Mouse (Mus musculus) embryonic facial prominence, embryonic 15.5 days (tissue): ENCODE measurements at regions not wholly inside any gene's neighbourhood (a gene's known extent, or its start where the extent isn't known, plus 50 kb on each side); places are given as distances from the start of the nearest gene placed in this dataset.

Source experiments
- ATAC-seq: fragments of 200-750 bp; cut with Nextera tagmentation; 2 replicates; pipeline ENCODE4 v1.8.0; 2017; ENCODE audit warnings: low read depth, moderate TSS enrichment; ENCODE audit not compliant: insufficient number of reproducible peaks, low FRiP score, low TSS enrichment
- H3K27ac ChIP-seq: fragments of 300-500 bp; sonication (generic); replicated peaks from 2 replicates; pipeline ENCODE4 v1.5.1; 2015; ENCODE audit warnings: mild to moderate bottlenecking, inconsistent platforms
- H3K27me3 ChIP-seq: fragments of 300-500 bp; sonication (generic); 2 replicates; pipeline ENCODE4 v1.6.1; 2015; ENCODE audit warnings: inconsistent platforms
- H3K36me3 ChIP-seq: fragments of 300-500 bp; sonication (generic); 2 replicates; pipeline ENCODE4 v1.6.1; 2015; ENCODE audit warnings: mild to moderate bottlenecking, inconsistent platforms
- H3K4me1 ChIP-seq: fragments of 300-500 bp; sonication (generic); 2 replicates; pipeline ENCODE4 v1.6.1; 2015; ENCODE audit warnings: inconsistent platforms
- H3K4me2 ChIP-seq: fragments of 300-500 bp; sonication (generic); replicated peaks from 2 replicates; pipeline ENCODE4 v1.6.1; 2015; ENCODE audit warnings: mild to moderate bottlenecking, inconsistent platforms
- H3K4me3 ChIP-seq: fragments of 300-500 bp; sonication (generic); replicated peaks from 2 replicates; pipeline ENCODE4 v1.5.1; 2015; ENCODE audit warnings: mild to moderate bottlenecking, inconsistent platforms
- H3K9ac ChIP-seq: fragments of 300-500 bp; sonication (generic); 2 replicates; pipeline ENCODE4 v1.6.1; 2015; ENCODE audit warnings: inconsistent platforms
- H3K9me3 ChIP-seq: fragments of 300-500 bp; sonication (generic); replicated peaks from 2 replicates; pipeline ENCODE4 v1.6.1; 2016; ENCODE audit warnings: inconsistent platforms
- WGBS: fragments of 180-500 bp; shearing (Covaris S2); methylation state at CpG from one replicate; pipeline ENCODE4 v1.1.7; 2015; 5-methylcytosine and 5-hydroxymethylcytosine counted together

DNA sequence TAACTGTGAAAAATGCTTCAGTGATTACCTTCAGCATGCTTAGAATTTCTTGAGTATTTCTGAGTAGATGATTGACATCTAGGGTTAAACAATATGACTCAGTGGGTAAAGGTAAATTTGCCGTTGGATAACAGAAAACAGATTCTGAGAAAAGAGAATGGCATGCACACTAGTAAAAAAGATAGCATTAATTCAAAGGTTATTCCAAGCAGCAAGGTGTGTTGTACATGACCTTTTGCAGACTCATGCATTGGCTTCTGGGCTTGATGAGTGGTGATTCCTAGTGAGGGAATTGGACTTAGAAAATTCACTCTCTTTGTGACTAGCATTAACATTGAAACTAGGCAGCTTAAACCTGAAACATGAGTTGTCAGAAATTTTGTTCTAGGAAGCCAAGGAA lies 665.2 kb upstream of the Fat3 start:
- H3K27me3 ChIP-seq = no peaks in the 10 kb centered on the region
- H3K4me1 ChIP-seq = no peaks in the 10 kb centered on the region
- no peaks in the 10 kb centered on the region for H3K9me3 ChIP-seq
- H3K36me3 ChIP-seq = no peaks in the 10 kb centered on the region
- no peak overlapping the region for H3K4me2 ChIP-seq
- no peak overlapping the region for H3K4me3 ChIP-seq
- H3K27ac ChIP-seq = no peak overlapping the region
- no peak overlapping the region for H3K9ac ChIP-seq
- 36% methylated on average over 1 of the region's 1 CpGs for WGBS
- ATAC-seq = no peak

DNA sequence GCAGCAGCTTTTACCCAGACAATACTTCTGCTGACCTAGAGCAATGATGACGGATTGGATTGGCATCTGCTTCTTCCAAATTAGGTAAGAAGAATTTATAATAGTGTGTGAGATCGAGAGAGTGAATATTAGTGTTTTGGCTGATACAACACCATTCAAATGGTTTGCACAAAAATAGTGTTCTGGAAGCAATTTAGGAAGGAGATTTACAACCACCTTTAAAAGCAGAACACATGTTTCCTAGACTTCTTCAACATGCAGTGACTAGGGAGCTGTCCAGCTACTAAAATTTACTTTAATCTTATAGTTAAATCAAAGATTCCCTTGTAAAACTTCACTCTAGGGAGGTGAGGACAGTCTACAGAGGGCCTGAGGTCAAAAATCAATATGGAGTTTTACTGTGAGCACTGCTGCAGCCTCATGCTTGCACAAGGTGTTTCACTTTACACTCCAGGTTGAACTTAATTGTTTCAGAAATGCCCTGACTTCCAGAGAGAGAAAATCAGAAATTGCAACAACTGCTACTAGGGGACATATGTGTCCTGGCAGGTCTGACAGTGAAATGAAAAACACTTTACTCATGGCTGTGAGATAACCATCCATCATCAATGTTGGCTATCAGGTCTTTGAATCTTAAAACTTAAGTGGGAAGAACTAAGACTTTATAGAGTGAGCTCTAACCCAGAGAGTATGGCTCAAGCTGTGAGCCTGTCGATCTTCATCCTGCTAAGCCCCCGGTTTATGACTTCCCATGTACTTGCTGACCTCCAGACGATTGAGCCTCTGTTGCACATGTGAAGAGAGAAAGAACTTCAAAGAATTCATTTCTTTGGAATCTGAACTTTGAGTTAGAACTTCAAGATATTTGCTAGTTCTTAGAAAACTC lies 657.6 kb upstream of the Fat3 start:
- H3K27me3 ChIP-seq = no peaks in the 10 kb centered on the region
- no peaks in the 10 kb centered on the region for H3K9me3 ChIP-seq
- H3K9ac ChIP-seq = no peak overlapping the region
- no peaks in the 10 kb centered on the region for H3K4me1 ChIP-seq
- H3K4me3 ChIP-seq = no peak overlapping the region
- H3K27ac ChIP-seq = no peak overlapping the region
- ATAC-seq = no peak
- no peaks in the 10 kb centered on the region for H3K36me3 ChIP-seq
- H3K4me2 ChIP-seq = no peak overlapping the region
- 53% methylated on average over 5 of the region's 5 CpGs for WGBS

DNA sequence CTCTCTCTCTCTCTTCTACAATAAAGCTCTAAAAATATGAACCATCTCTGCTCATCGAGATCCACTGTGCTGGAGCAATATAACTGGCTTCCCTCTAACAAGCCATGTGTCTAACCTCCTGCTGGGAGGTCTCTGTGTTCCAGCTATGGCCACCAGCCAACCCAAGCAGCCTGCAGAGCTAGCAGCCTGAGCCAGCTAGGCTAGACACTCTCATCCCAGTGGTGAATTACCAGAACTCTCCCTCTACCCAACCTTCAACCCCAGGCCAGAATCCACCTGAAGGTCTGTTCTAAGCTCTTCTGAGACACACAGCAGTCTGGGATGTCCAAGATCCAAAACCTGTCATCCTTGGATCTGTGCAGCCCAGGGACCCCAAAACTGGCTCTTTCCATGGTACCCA lies 651.3 kb upstream of the Fat3 start:
- Histone ChIP-seq H3K36me3 (no peaks in the 10 kb centered on the region), H3K4me2 (no peak overlapping the region), H3K4me3 (no peak overlapping the region), H3K4me1 (no peaks in the 10 kb centered on the region), H3K27ac (no peak overlapping the region), H3K27me3 (no peaks in the 10 kb centered on the region), H3K9me3 (no peaks in the 10 kb centered on the region), H3K9ac (no peak overlapping the region)
- WGBS = 57% methylated on average over 1 of the region's 1 CpGs
- 0 out of 2 replicates have a peak, but pooled peaks have one; percentile 19 for ATAC-seq

DNA sequence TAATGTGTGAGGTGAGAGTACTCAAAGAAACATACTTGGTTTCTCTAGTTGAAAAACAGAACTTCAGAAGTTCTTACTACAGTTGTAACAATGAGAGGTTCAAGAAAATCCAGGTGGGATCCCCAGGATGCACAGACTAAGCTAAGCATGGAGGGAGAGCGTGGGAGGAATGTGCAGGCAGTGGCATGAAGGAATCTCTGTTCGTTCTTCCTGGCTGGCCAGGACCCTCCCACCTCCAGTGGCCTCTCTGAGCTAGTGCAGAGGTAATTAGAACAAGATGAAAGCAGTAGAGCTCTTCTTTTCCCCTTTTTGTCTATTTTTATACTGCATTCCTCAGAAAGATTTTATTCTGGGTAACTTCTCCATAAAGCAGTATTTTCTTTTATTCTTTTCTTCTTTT lies 648.3 kb upstream of the Fat3 start:
- Histone ChIP-seq H3K4me2 (no peak overlapping the region), H3K27ac (no peak overlapping the region), H3K4me1 (no peaks in the 10 kb centered on the region), H3K4me3 (no peak overlapping the region), H3K27me3 (no peaks in the 10 kb centered on the region), H3K9ac (no peak overlapping the region), H3K9me3 (no peaks in the 10 kb centered on the region), H3K36me3 (no peaks in the 10 kb centered on the region)
- ATAC-seq = no peak
- 29% methylated on average over 2 of the region's 2 CpGs for WGBS
